Mouse (Mus musculus): ENCODE measurements around the gene Gm17093. TPM values are rescaled to one million over a fixed set of nuclear protein-coding genes. Genes with fewer than 3 reads are reported as not detected.
"Not testable (repeated sequence)": the region's sequence is repeated elsewhere in the genome, so short reads cannot be mapped to it uniquely, and the experiment has no call there.

The Gm17093 gene
- total RNA-seq (2021), result not detected
- long read RNA-seq, experiment 1, result 0 reads
- long read RNA-seq, experiment 2, result 0 reads

GRCm38 (mm10) chr14:44517976-44518375 is at the start of gene Gm17093:
Gene Gm17093 (plus strand): TSS chr14:44518276.
- intact Hi-C loops (cut with DNase I), result not testable (repeated sequence)

GRCm38 (mm10) chr14:44492163-44492562 is 25.9 kb upstream of the Gm17093 start, which contains the start of gene BC061237:
Gene BC061237 (plus strand): TSS chr14:44492463.
- intact Hi-C loops (cut with DNase I); DNase-seq (ENCODE audit: low spot score in 2 of 2): not testable (repeated sequence)

More at GRCm38 (mm10) chr14:44517976-44518375, at the start of gene Gm17093:
- not testable (repeated sequence) for DNase-seq (ENCODE audit: low spot score in 2 of 2)

- intact Hi-C loops (cut with DNase I); DNase-seq (ENCODE audit: low spot score in 2 of 2): not testable (repeated sequence)
Observed at GRCm38 (mm10) chr14:44547961-44548360, 29.9 kb downstream of the Gm17093 start.

Other genes starting within 250 kb of the Gm17093 start
- gene Gm8220, start 232.7 kb upstream of the Gm17093 start, total RNA-seq (2021), result not detected
- not detected for gene Gm5930, start 179.7 kb upstream of the Gm17093 start, total RNA-seq (2021)
- not detected for gene Gm8229, start 152.9 kb upstream of the Gm17093 start, total RNA-seq (2021)
- not detected for gene Gm3371, start 107.6 kb upstream of the Gm17093 start, total RNA-seq (2021)
- not detected for gene Gm8232, start 84.6 kb upstream of the Gm17093 start, total RNA-seq (2021)
- not detected for gene BC061237, start 25.8 kb upstream of the Gm17093 start, total RNA-seq (2021)
- gene Gm8247, start 64.9 kb downstream of the Gm17093 start, total RNA-seq (2021), result not detected
- not detected for gene Gm5624, start 109.7 kb downstream of the Gm17093 start, total RNA-seq (2021)
- gene Gm8257, start 188.2 kb downstream of the Gm17093 start, total RNA-seq (2021), result not detected
- not detected for gene Gm8267, start 232.1 kb downstream of the Gm17093 start, total RNA-seq (2021)